In the genomic region with DNA sequence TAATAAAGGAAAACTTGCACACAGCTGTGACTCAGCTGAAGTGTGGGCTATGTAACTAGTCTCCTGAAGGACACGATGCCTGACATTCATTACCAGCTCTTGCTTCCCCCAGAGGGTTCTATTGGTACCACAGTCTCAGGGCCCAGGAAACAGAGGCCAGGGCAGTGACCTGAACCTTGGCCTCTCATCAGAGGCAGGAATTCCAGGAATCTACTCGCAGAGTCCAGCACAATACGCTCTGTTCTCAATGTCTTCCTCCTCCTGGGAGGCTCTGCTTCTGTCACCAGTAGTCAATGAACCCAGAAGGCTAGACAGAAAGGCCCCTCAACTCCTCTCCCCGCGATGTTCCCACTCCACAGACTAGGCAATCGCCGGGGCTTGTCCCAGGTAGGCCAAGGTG, we compare ENCODE assay signal across 11 mouse cellular contexts.
DNase-seq lines count a peak whose midpoint lies in the region; ATAC-seq and TF ChIP-seq lines count a peak whose summit lies in the region.
"Had no signal": no experiment of that assay in that cellular context is flagged by ENCODE, and none has a peak within 500 bp of the region (broad histone marks: within the 10 kb centered on the region; RNA-seq: fewer than 3 reads in every experiment).

No protein-coding gene starts in this region.

- no peaks in the 10 kb centered on the region for H3K27me3 ChIP-seq in embryonic facial prominence, embryonic 10.5 days (replicated peaks; ENCODE audit: low read depth, poor library complexity, severe bottlenecking)
- no peaks in the 10 kb centered on the region for H3K27me3 ChIP-seq in testis, adult 2 months (ENCODE audit: control insufficient read depth, insufficient read depth, low read length)
- H3K27me3 ChIP-seq in midbrain, embryonic 13.5 days, result no peaks in the 10 kb centered on the region

- ATAC-seq in midbrain, embryonic 13.5 days, result no peak

- no peaks in the 10 kb centered on the region for H3K9me3 ChIP-seq in embryonic facial prominence, embryonic 10.5 days
- no peaks in the 10 kb centered on the region for H3K9me3 ChIP-seq in midbrain, embryonic 13.5 days
- H3K9me3 ChIP-seq: heart, embryonic 10.5 days had no signal

- DNase-seq in left cerebral cortex, adult 2 months (ENCODE audit: extremely low spot score in 1 of 2, low spot score in 2 of 2), result no peak
- no peak for DNase-seq in left cerebral cortex, adult 18-20 months (ENCODE audit: low spot score in 2 of 2)
- DNase-seq in embryonic facial prominence, embryonic 10.5 days (ENCODE audit: low spot score), result peak; percentile 48
- peak; percentile 59 for DNase-seq in kidney, postnatal 10 days
- DNase-seq in adipocyte (ENCODE audit: low spot score), result no peak
- DNase-seq: cerebellum, postnatal 25 days; liver; thymus, adult 18-20 months had no signal

- H3K4me1 ChIP-seq in embryonic facial prominence, embryonic 10.5 days, result peaks cover 78% of the 10 kb centered on the region
- peaks cover 2% of the 10 kb centered on the region for H3K4me1 ChIP-seq in testis, adult 2 months (ENCODE audit: control insufficient read depth, insufficient read depth, low read length)
- peaks cover 51% of the 10 kb centered on the region for H3K4me1 ChIP-seq in midbrain, embryonic 13.5 days (replicated peaks)

- H3K4me2 ChIP-seq in midbrain, embryonic 13.5 days (replicated peaks), result no peak overlapping the region

- H3K36me3 ChIP-seq in embryonic facial prominence, embryonic 10.5 days (replicated peaks), result no peaks in the 10 kb centered on the region
- no peaks in the 10 kb centered on the region for H3K36me3 ChIP-seq in testis, adult 2 months (ENCODE audit: control insufficient read depth, insufficient read depth, low read length)
- no peaks in the 10 kb centered on the region for H3K36me3 ChIP-seq in midbrain, embryonic 13.5 days
- H3K36me3 ChIP-seq: heart, embryonic 10.5 days had no signal

- WGBS in embryonic facial prominence, embryonic 10.5 days, result 12% methylated on average over 7 of the region's 7 CpGs
- 29% methylated on average over 7 of the region's 7 CpGs for WGBS in midbrain, embryonic 13.5 days

- intact Hi-C loops in left cerebral cortex, adult 2 months (cut with DNase I), result no loop called here

- H3K9ac ChIP-seq in midbrain, embryonic 13.5 days (replicated peaks), result no peak overlapping the region

- TF ChIP-seq POLR2A in testis, adult 2 months (IDR thresholded peaks at IDR 0.05; ENCODE audit: control insufficient read depth, low read depth, low read length), result no peak

- no peak overlapping the region for H3K27ac ChIP-seq in left cerebral cortex, adult 2 months
- H3K27ac ChIP-seq in embryonic facial prominence, embryonic 10.5 days (replicated peaks), result peak overlapping the region; percentile 60
- no peak overlapping the region for H3K27ac ChIP-seq in testis, adult 2 months (ENCODE audit: control insufficient read depth, insufficient read depth, low read depth, low read length)
- no peak overlapping the region for H3K27ac ChIP-seq in midbrain, embryonic 13.5 days
- H3K27ac ChIP-seq: heart, embryonic 10.5 days had no signal

- H3K4me3 ChIP-seq in left cerebral cortex, adult 2 months, result no peak overlapping the region
- H3K4me3 ChIP-seq in embryonic facial prominence, embryonic 10.5 days, result no peak overlapping the region
- no peak overlapping the region for H3K4me3 ChIP-seq in testis, adult 2 months (ENCODE audit: control insufficient read depth, low read depth, low read length)
- H3K4me3 ChIP-seq in midbrain, embryonic 13.5 days (replicated peaks), result no peak overlapping the region
- H3K4me3 ChIP-seq: heart, embryonic 10.5 days had no signal

- TF ChIP-seq CTCF in left cerebral cortex, adult 2 months (IDR thresholded peaks at IDR 0.05), result peak; percentile 11; the same call in 1 of the 2 replicates
- peak; percentile 12; the same call in 1 of the 2 replicates for TF ChIP-seq CTCF in testis, adult 2 months (IDR thresholded peaks at IDR 0.05; ENCODE audit: control insufficient read depth, insufficient read depth, insufficient replicate concordance, low read depth, low read length)

Comparison
In these comparisons a context has a peak if more than half of its experiments do, and no peak if none do; other contexts are left out.
1. DNase-seq: peak in embryonic facial prominence, embryonic 10.5 days (single experiment) and kidney, postnatal 10 days (single experiment); none in left cerebral cortex, adult 2 months (0 of 2), left cerebral cortex, adult 18-20 months (0 of 2) and adipocyte (single experiment).